Mouse (Mus musculus) forelimb bud, embryonic 11.5 days (tissue): ENCODE results near the gene Plxdc1.
A peak's percentile ranks its signal among the peaks of the same experiment; 100 is the strongest.

Experiments
- DNase-seq: peaks from one replicate; pipeline ENCODE4 v3.0.0-alpha.2; 2012; ENCODE audit warnings: low read depth, low spot score

Plxdc1 gene

GRCm38 (mm10) chr11:98016824-98017223, 30.6 kb upstream of the Plxdc1 start:
- no peak for DNase-seq

DNA sequence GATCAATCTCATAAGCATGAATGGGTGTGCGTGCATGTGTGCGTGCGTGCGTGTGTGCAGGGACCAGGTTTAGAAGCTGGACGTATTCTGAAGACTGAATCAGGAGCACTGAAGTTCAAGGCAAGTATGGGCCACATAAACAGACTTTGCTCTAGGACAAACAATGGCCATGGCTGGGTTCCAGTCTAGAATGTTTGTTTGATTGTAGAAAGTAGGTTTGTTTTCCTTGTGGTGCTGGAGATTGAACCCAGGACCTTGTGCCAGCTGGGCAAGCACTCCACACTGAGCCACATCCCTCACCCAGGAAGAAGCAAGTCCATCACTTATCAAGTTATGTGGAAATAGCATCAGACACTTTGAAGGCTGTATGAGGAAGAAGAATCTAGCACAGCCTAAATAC, 29.9 kb upstream of the Plxdc1 start:
- no peak for DNase-seq

- no peak for DNase-seq
Measured at GRCm38 (mm10) chr11:98012831-98013230, 26.6 kb upstream of the Plxdc1 start.

DNA sequence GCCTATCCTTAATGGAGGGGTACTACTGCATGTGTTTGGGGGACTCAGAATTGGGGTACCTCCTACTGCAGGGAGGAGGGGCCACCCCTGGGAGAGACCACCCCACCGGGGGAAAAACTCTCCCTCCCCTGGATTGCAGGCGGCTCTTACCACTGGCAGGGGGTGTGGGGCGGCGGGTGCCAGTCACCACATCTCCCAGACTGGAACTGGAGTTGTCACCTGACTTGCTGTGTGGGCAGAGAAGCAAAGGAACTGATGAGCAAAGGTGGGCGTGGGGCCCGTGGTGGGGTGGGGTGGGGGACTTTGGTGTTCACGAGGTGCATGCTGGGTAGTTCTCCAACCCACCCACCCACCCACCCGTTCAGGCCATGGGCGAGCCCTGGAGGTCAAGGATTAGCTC, 25.5 kb upstream of the Plxdc1 start:
- no peak for DNase-seq

DNA sequence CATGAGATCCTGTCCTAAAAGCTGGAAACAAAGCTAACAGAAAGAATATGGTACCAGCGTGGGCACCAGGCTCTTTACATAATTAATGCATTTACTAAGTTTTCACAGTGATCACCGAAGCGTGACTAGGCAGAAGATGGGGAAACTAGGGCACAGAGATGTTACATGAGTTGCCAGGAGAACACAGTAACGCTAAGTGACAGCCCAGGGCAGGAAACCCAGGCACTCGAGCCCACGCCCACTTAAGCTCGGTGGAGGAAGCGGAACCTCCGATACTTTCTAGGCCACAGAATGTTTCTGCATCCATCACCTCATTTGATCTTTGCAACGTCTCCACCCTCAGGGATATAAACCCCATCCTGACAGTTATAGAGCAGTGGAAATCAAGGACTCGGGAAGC, 21.8 kb upstream of the Plxdc1 start:
- no peak for DNase-seq

- no peak for DNase-seq
Measured at GRCm38 (mm10) chr11:98005686-98006085, 19.4 kb upstream of the Plxdc1 start.

GRCm38 (mm10) chr11:98005076-98005475, 18.8 kb upstream of the Plxdc1 start:
- no peak for DNase-seq

- no peak for DNase-seq
Measured at GRCm38 (mm10) chr11:98004161-98004560, 17.9 kb upstream of the Plxdc1 start.

DNA sequence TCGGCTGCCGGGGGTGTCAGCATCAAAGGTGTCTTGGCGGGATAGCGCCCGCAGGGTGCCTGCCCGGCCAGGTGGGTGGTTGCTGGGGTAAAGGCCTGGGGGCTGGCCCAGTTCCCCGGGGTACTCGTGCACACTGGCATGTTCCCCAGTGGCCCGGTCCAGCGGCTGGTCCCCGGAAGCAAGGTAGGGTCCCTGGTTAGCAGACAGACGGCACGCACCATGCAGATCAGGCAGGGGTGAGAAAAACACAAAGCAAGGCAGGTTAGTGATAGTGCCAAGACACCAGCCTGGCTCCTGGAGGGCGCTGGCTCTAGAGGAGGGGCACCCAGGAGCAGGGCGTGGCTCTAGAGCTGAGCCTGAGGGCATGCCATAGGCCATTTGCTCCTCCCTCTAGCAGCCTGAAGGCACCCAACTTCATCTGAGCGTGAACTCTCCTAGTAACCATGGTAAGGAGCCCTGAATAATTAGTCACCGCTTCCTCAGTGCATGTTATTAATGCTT, 17.0 kb upstream of the Plxdc1 start:
- DNase-seq: no peak

DNA sequence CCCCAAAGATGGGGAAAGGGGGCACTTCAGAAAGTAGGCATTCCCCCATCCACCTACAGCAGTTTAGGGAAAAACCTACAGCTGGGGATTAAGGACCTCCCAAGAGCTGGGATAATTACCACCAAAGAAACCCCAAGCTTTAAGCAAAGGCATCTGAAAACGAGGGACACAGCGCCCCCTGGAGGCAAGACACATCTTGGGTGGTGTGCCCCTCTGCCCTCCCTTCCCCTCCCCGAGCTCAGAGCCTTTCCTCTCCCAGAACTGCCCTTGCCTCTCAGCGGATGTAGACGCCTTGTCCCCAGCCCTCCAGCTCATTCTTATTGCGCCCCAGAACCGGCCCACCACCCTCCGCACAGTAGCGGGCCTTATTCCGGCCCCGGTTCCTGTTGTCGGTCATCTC, 16.4 kb upstream of the Plxdc1 start:
- DNase-seq: peak; percentile 83

GRCm38 (mm10) chr11:98001986-98002385, 15.7 kb upstream of the Plxdc1 start:
- DNase-seq: no peak

- no peak for DNase-seq
Measured at GRCm38 (mm10) chr11:98001351-98001824, 15.1 kb upstream of the Plxdc1 start.

DNA sequence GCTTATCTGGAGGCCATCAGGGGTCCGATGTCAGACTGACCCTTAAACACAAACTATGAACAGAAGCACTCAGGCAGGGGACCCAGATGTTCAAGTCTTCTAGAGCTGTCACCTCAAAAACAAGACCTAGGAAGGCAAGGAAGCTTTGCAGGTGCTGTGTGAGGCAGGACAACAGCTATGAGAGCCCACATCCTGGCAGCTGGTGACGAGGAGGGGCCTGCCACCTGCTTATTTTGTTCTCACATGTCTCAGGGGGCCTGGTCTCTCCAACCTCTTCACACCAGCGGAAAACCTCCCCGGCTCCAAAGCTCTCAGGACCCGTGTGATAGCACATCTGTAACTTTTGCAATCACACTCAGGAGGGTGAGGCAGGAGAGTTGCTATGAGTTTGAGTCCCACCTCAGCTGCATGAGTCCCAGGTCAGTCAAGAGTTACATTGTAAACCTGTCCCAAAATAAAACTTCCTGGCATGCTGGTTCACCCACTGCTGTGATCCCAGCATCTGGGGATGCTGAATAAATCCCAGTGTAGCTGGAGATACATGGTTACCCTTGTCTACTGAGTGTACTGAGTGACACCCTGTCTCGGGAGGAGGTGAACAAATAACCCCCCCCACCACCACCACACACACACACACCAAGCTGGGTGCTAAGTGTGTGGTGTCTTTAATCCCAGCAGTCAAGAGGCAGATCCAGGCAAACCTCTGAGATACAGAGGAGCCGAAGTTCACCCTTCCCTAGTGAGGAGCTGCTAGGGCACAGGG, 14.3 kb upstream of the Plxdc1 start:
- no peak for DNase-seq

DNA sequence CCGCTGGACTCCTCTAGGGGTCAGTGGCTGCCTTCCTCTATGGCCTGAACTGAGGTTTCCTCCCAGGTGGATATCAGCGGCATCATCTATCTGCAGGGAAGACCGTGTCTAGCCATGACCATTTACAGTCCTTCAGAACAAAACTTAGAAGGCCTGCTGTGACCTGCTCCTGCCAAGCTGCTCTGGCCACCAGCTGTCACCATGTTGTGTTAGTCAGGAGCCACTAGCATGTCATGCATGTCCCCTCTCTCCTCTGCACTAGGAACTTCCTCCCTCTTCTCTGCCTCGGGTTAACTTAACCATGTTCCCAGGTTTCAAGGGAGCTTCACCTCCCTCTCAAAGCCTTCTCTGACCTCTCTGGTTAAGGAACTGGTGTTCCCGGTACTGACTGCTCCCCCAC, 13.5 kb upstream of the Plxdc1 start:
- no peak for DNase-seq

GRCm38 (mm10) chr11:97998898-97999608, 12.8 kb upstream of the Plxdc1 start:
- no peak for DNase-seq

GRCm38 (mm10) chr11:97998074-97998793, 12.0 kb upstream of the Plxdc1 start:
- DNase-seq: no peak

GRCm38 (mm10) chr11:97997387-97997960, 11.2 kb upstream of the Plxdc1 start:
- no peak for DNase-seq

GRCm38 (mm10) chr11:97996691-97997090, 10.4 kb upstream of the Plxdc1 start:
- DNase-seq: no peak

DNA sequence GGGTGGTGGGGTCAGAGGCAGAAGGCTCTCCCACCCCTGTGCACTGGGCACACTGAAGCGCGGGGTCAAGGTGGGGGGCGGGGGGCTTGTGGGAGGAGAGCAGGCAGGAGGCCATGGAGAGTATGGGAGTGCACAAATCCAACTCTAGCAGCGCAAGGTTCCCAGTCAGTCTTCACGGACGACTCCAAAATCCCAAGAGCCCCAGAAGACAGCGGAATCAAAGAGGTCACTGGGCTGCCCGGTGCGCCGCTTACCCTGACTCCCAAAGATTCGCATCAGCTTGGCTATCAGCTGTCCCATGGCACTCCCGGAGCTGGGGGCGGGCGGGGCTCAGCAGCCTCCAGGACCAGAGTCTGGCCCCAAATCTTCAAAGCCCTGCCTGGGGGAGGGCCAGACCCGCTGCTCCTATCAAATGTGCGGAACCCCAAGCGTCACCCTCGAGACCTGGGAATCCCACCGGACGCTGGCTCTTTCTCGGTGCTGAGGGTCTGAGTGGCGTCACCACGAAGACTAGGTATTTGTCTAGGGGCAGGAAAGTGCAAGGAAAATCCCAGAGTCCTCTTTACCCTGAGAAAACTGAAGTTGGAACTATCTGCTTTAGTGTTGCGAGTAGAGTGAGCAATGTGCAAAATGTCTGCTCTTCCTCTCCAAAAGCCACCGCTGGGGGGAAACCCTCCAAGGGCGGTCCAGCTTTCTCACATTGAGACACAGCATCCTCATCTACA, 9.5 kb upstream of the Plxdc1 start, which contains the start of gene Arl5c:
Arl5c (minus strand) TSS at position 618 of the 725 bp plus-strand sequence.
- DNase-seq: peak; percentile 42

- peak; percentile 71 for DNase-seq
Measured at GRCm38 (mm10) chr11:97994539-97995100, 8.4 kb upstream of the Plxdc1 start.
